Mouse (Mus musculus) heart, postnatal 0 days (tissue): ENCODE results near the gene Dgkz. TPM values are rescaled to one million over a fixed set of nuclear protein-coding genes. Genes with fewer than 3 reads are reported as not detected.

Source experiments
- ATAC-seq: fragments of 200-750 bp; cut with Nextera tagmentation; 2 replicates; pipeline ENCODE4 v1.8.0; 2017; ENCODE audit warnings: low read depth, moderate number of reproducible peaks, moderate library complexity; ENCODE audit not compliant: insufficient read depth
- DNase-seq: peaks from one replicate; pipeline ENCODE4 v3.0.0-alpha.2; 2016; ENCODE audit warnings: low spot score
- H3K27ac ChIP-seq: fragments of 300-500 bp; sonication (generic); 2 replicates; pipeline ENCODE4 v1.5.1; 2014; ENCODE audit warnings: low read depth, mild to moderate bottlenecking
- H3K27me3 ChIP-seq: fragments of 300-500 bp; sonication (generic); 2 replicates; pipeline ENCODE4 v1.6.1; 2014; ENCODE audit warnings: low read length, mixed read lengths; ENCODE audit not compliant: control insufficient read depth, insufficient read depth
- H3K36me3 ChIP-seq: fragments of 300-500 bp; sonication (generic); replicated peaks from 2 replicates; pipeline ENCODE4 v1.6.1; 2014; ENCODE audit warnings: low read length, mixed read lengths; ENCODE audit not compliant: control insufficient read depth, insufficient read depth
- H3K4me1 ChIP-seq: fragments of 300-500 bp; sonication (generic); 2 replicates; pipeline ENCODE4 v1.6.1; 2014; ENCODE audit warnings: antibody characterized with exemption; ENCODE audit not compliant: control insufficient read depth, insufficient read depth
- H3K4me2 ChIP-seq: fragments of 300-500 bp; sonication (generic); 2 replicates; pipeline ENCODE4 v1.6.1; 2014; ENCODE audit warnings: low read depth, mild to moderate bottlenecking, low read length, moderate library complexity
- H3K4me3 ChIP-seq: fragments of 300-500 bp; sonication (generic); 2 replicates; pipeline ENCODE4 v1.5.1; 2014; ENCODE audit warnings: low read depth, low read length
- H3K9ac ChIP-seq: fragments of 300-500 bp; sonication (generic); replicated peaks from 2 replicates; pipeline ENCODE4 v1.6.1; 2014; ENCODE audit warnings: low read depth, low read length, mixed read lengths
- H3K9me3 ChIP-seq: fragments of 300-500 bp; sonication (generic); replicated peaks from 2 replicates; pipeline ENCODE4 v1.6.1; 2016; ENCODE audit warnings: low read length; ENCODE audit not compliant: control insufficient read depth
- CTCF ChIP-seq: IDR thresholded peaks from 2 replicates; pipeline ENCODE4 v1.5.1; 2016; ENCODE audit warnings: antibody characterized with exemption, control low read depth, low read depth
- EP300 ChIP-seq: IDR thresholded peaks from 2 replicates; pipeline ENCODE4 v1.6.1; 2016; ENCODE audit warnings: antibody characterized with exemption, low read depth
- WGBS: fragments of 180-500 bp; shearing (Covaris S2); extraction: QIAGEN DNeasy Blood & Tissue Kit; methylation state at CpG from one replicate; pipeline ENCODE4 v1.1.7; 2014; 5-methylcytosine and 5-hydroxymethylcytosine counted together
- polyA plus RNA-seq: library from polyadenylated mRNA; unstranded; fragments of >200 nt; fragmentation: Nextera tagmentation; extraction: Ambion mirVana; gene quantifications from 2 replicates; pipeline ENCODE4 v1.2.1, GENCODE M21; 2015
- total RNA-seq: library from RNA; depleted of rRNA; stranded (reverse); fragments of >200 nt; gene quantifications from 2 replicates; pipeline ENCODE4 v1.2.3, GENCODE M21; 2014; ENCODE audit warnings: low replicate concordance

Dgkz gene
- total and polyA plus RNA-seq, 2 experiments from 2014 or later, result 26.2 to 77.9 TPM

GRCm38 (mm10) chr2:92006983-92007921 is 31.6 kb upstream of the Dgkz start:
- peak; percentile 57 for TF ChIP-seq CTCF
- no peak for TF ChIP-seq EP300
- H3K9me3 ChIP-seq, result no peaks in the 10 kb centered on the region
- DNase-seq (peak; percentile 85), ATAC-seq (peak; percentile 49)
- H3K27me3 ChIP-seq, result no peaks in the 10 kb centered on the region
- peak overlapping the region; percentile 64; the same call in 1 of the 2 replicates for H3K9ac ChIP-seq
- H3K27ac ChIP-seq, result peak overlapping the region; percentile 93
- H3K4me2 ChIP-seq, result peak overlapping the region; percentile 95
- peak overlapping the region; percentile 57 for H3K4me3 ChIP-seq
- H3K4me1 ChIP-seq, result peaks cover 16% of the 10 kb centered on the region
- WGBS, result under 1% methylated on average over 28 of the region's 28 CpGs
- no peaks in the 10 kb centered on the region for H3K36me3 ChIP-seq

DNA sequence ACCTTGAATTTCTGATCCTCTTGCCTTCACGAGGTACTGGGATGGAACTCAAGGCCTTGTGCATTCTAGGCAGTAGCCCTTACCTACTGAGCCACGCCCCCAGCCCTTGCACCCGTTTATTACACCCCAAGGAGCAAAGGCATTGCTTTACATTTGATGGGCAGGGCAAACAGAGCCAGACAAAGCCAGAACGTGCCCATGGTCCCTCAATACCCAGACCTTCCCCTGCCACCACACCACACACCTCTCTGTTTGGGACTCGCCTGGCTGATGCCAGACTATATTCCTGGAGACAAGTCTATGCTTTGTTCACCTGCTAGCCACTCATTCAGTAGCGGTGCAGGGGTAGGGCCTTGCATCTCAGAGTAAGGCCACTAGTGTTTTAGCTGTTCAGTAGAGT is 30.8 kb upstream of the Dgkz start:
- peak overlapping the region; percentile 21; the same call in 1 of the 2 replicates for H3K27ac ChIP-seq
- H3K9me3 ChIP-seq, result no peaks in the 10 kb centered on the region
- no peak overlapping the region for H3K9ac ChIP-seq
- ATAC-seq (no peak), DNase-seq (no peak)
- WGBS, result 44% methylated on average over 6 of the region's 6 CpGs
- H3K4me1 ChIP-seq, result peaks cover 16% of the 10 kb centered on the region
- H3K4me2 ChIP-seq, result peak overlapping the region; percentile 95
- no peak overlapping the region for H3K4me3 ChIP-seq
- H3K36me3 ChIP-seq, result no peaks in the 10 kb centered on the region
- H3K27me3 ChIP-seq, result no peaks in the 10 kb centered on the region
- no peak for TF ChIP-seq EP300
- TF ChIP-seq CTCF, result no peak

DNA sequence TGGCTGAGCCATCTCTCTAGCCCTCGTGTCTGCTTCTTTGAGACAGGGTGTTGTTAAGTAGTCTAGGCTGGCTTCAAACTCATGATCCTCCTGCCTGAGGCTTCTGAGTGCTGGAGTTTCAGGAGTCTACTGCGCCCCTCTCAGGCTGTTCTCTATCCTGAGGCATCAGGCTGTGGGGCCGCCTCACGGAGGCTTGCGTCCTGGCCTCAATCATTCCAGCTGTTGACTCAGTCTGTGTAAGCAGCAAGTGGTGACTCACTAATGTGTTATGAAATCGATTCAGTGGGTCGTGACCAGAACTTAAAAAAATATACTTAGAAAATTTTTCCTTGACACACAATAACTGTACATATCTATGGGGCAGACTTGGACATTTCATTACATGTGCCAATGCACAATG is 29.0 kb upstream of the Dgkz start:
- 55% methylated on average over 7 of the region's 7 CpGs for WGBS
- no peak overlapping the region for H3K9ac ChIP-seq
- H3K4me3 ChIP-seq, result no peak overlapping the region
- ATAC-seq (no peak), DNase-seq (no peak)
- peaks cover 16% of the 10 kb centered on the region for H3K4me1 ChIP-seq
- no peaks in the 10 kb centered on the region for H3K9me3 ChIP-seq
- no peak overlapping the region for H3K27ac ChIP-seq
- no peaks in the 10 kb centered on the region for H3K27me3 ChIP-seq
- TF ChIP-seq EP300 (no peak), CTCF (no peak)
- H3K4me2 ChIP-seq, result no peak overlapping the region
- H3K36me3 ChIP-seq, result no peaks in the 10 kb centered on the region

- no peak overlapping the region for H3K4me3 ChIP-seq
- no peaks in the 10 kb centered on the region for H3K9me3 ChIP-seq
- WGBS, result 68% methylated on average over 16 of the region's 16 CpGs
- H3K4me2 ChIP-seq, result no peak overlapping the region
- no peaks in the 10 kb centered on the region for H3K36me3 ChIP-seq
- no peak overlapping the region for H3K9ac ChIP-seq
- no peaks in the 10 kb centered on the region for H3K4me1 ChIP-seq
- DNase-seq (no peak), ATAC-seq (no peak)
- H3K27me3 ChIP-seq, result no peaks in the 10 kb centered on the region
- TF ChIP-seq CTCF, result no peak
- TF ChIP-seq EP300, result no peak
- H3K27ac ChIP-seq, result no peak overlapping the region
These were observed 22.4 kb upstream of the Dgkz start for GRCm38 (mm10) chr2:91997905-91998608.

DNA sequence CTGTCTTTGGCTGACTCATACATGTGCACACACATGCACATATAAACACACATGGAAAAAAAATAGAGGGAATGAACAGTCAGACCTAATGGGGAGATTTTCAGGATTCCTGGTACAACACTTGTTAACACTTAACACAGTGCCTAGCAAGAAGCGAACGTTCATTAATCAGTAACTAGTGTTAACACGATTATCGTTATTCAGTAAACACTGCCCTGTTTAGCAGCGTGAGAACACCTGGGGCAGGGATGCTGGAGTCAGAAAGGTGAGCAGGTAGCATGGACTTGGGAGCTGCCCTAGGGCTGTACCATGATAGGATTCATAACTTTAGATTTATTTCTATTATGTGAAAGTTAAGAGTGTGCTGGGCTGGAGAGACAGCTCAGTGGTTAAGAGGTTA is 20.3 kb upstream of the Dgkz start:
- Histone ChIP-seq H3K4me1 (no peaks in the 10 kb centered on the region), H3K27ac (no peak overlapping the region), H3K4me2 (no peak overlapping the region), H3K27me3 (no peaks in the 10 kb centered on the region), H3K4me3 (no peak overlapping the region), H3K9me3 (no peaks in the 10 kb centered on the region), H3K36me3 (no peaks in the 10 kb centered on the region), H3K9ac (no peak overlapping the region)
- WGBS, result 88% methylated on average over 5 of the region's 5 CpGs
- no peak for ATAC-seq
- no peak for TF ChIP-seq CTCF
- TF ChIP-seq EP300, result no peak
- DNase-seq, result no peak
